Comparison of ENCODE assay signal across 19 mouse cellular contexts in the genomic region with DNA sequence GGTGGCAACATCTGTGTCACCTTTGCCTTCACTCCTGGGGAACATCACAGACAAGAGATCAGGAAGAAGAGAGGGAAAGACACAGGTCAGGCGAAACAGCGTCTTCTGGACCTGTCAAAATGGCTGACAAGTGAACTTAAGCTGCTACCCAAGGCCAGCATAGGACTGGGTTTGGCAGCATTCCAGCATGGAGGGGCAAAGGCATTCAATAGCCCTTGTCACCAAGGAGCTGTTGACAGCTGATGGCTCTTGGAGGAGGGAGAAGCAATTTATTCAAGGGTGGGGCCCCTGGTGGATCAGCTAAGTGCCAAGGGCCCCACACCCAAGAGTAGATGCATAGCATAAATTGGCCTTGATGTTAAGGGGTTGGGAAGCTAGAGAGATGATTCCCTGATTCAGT. TPM values are rescaled to one million over a fixed set of nuclear protein-coding genes. Genes with fewer than 3 reads are reported as not detected.
DNase-seq lines count a peak whose midpoint lies in the region; ATAC-seq and TF ChIP-seq lines count a peak whose summit lies in the region.
"Had no signal": no experiment of that assay in that cellular context is flagged by ENCODE, and none has a peak within 500 bp of the region (broad histone marks: within the 10 kb centered on the region; RNA-seq: fewer than 3 reads in every experiment).

No protein-coding gene starts in this region.

- no peak for DNase-seq in hindbrain, embryonic 14.5 days (ENCODE audit: low spot score)
- no peak for DNase-seq in thymus, postnatal 25 days
- DNase-seq: cerebellum, adult 18-20 months; heart, postnatal 4 days; kidney, adult 18-20 months; kidney, postnatal 14 days; liver, postnatal 0 days; right cerebral cortex, adult 18-20 months had no signal

- no peaks in the 10 kb centered on the region for H3K27me3 ChIP-seq in forebrain, embryonic 13.5 days
- H3K27me3 ChIP-seq in forebrain, embryonic 15.5 days = no peaks in the 10 kb centered on the region
- no peaks in the 10 kb centered on the region for H3K27me3 ChIP-seq in hindbrain, embryonic 13.5 days
- H3K27me3 ChIP-seq in hindbrain, embryonic 14.5 days (ENCODE audit: control insufficient read depth, insufficient read depth, low read length) = no peaks in the 10 kb centered on the region
- H3K27me3 ChIP-seq in midbrain, embryonic 12.5 days = no peaks in the 10 kb centered on the region
- no peaks in the 10 kb centered on the region for H3K27me3 ChIP-seq in midbrain, embryonic 15.5 days (replicated peaks)
- H3K27me3 ChIP-seq: embryonic facial prominence, embryonic 13.5 days; limb, embryonic 15.5 days; neural tube, embryonic 13.5 days; Patski had no signal

- 53% methylated on average over 2 of the region's 2 CpGs for WGBS in forebrain, embryonic 13.5 days
- 43% methylated on average over 2 of the region's 2 CpGs for WGBS in forebrain, embryonic 15.5 days
- 31% methylated on average over 2 of the region's 2 CpGs for WGBS in hindbrain, embryonic 13.5 days
- 54% methylated on average over 2 of the region's 2 CpGs for WGBS in hindbrain, embryonic 14.5 days
- 71% methylated on average over 2 of the region's 2 CpGs for WGBS in midbrain, embryonic 12.5 days
- WGBS in midbrain, embryonic 15.5 days = 43% methylated on average over 2 of the region's 2 CpGs
- WGBS in olfactory bulb, adult 2 months = 47% methylated on average over 2 of the region's 2 CpGs

- no peak overlapping the region for H3K27ac ChIP-seq in forebrain, embryonic 13.5 days
- H3K27ac ChIP-seq in forebrain, embryonic 15.5 days (replicated peaks) = no peak overlapping the region
- no peak overlapping the region for H3K27ac ChIP-seq in hindbrain, embryonic 13.5 days
- H3K27ac ChIP-seq in hindbrain, embryonic 14.5 days = no peak overlapping the region
- H3K27ac ChIP-seq in midbrain, embryonic 12.5 days (replicated peaks) = no peak overlapping the region
- H3K27ac ChIP-seq in midbrain, embryonic 15.5 days = no peak overlapping the region
- H3K27ac ChIP-seq in olfactory bulb, adult 2 months (ENCODE audit: insufficient read depth, low read depth, low read length) = 0 out of 2 replicates have a peak overlapping the region, but pooled peaks have one; percentile 64
- H3K27ac ChIP-seq: embryonic facial prominence, embryonic 13.5 days; limb, embryonic 15.5 days; neural tube, embryonic 13.5 days had no signal

- no peak overlapping the region for H3K9ac ChIP-seq in forebrain, embryonic 13.5 days
- H3K9ac ChIP-seq in forebrain, embryonic 15.5 days (replicated peaks) = no peak overlapping the region
- no peak overlapping the region for H3K9ac ChIP-seq in hindbrain, embryonic 13.5 days
- H3K9ac ChIP-seq in hindbrain, embryonic 14.5 days = no peak overlapping the region
- no peak overlapping the region for H3K9ac ChIP-seq in midbrain, embryonic 12.5 days (replicated peaks)
- no peak overlapping the region for H3K9ac ChIP-seq in midbrain, embryonic 15.5 days
- H3K9ac ChIP-seq: embryonic facial prominence, embryonic 13.5 days; limb, embryonic 15.5 days; liver, postnatal 0 days; neural tube, embryonic 13.5 days had no signal

- H3K9me3 ChIP-seq in forebrain, embryonic 13.5 days (replicated peaks) = no peaks in the 10 kb centered on the region
- H3K9me3 ChIP-seq in forebrain, embryonic 15.5 days = no peaks in the 10 kb centered on the region
- H3K9me3 ChIP-seq in hindbrain, embryonic 13.5 days = no peaks in the 10 kb centered on the region
- no peaks in the 10 kb centered on the region for H3K9me3 ChIP-seq in hindbrain, embryonic 14.5 days (ENCODE audit: control insufficient read depth, low read length)
- H3K9me3 ChIP-seq in midbrain, embryonic 12.5 days = no peaks in the 10 kb centered on the region
- no peaks in the 10 kb centered on the region for H3K9me3 ChIP-seq in midbrain, embryonic 15.5 days
- H3K9me3 ChIP-seq: embryonic facial prominence, embryonic 13.5 days; limb, embryonic 15.5 days; neural tube, embryonic 13.5 days had no signal

- H3K36me3 ChIP-seq in forebrain, embryonic 13.5 days (ENCODE audit: poor library complexity, severe bottlenecking) = no peaks in the 10 kb centered on the region
- no peaks in the 10 kb centered on the region for H3K36me3 ChIP-seq in forebrain, embryonic 15.5 days
- H3K36me3 ChIP-seq in hindbrain, embryonic 13.5 days = no peaks in the 10 kb centered on the region
- H3K36me3 ChIP-seq in hindbrain, embryonic 14.5 days (replicated peaks; ENCODE audit: control insufficient read depth, insufficient read depth) = no peaks in the 10 kb centered on the region
- H3K36me3 ChIP-seq in midbrain, embryonic 12.5 days = no peaks in the 10 kb centered on the region
- no peaks in the 10 kb centered on the region for H3K36me3 ChIP-seq in midbrain, embryonic 15.5 days (replicated peaks)
- H3K36me3 ChIP-seq: embryonic facial prominence, embryonic 13.5 days; limb, embryonic 15.5 days; neural tube, embryonic 13.5 days had no signal

- peaks cover 12% of the 10 kb centered on the region for H3K4me1 ChIP-seq in forebrain, embryonic 13.5 days
- H3K4me1 ChIP-seq in forebrain, embryonic 15.5 days = peaks cover 12% of the 10 kb centered on the region
- peaks cover 17% of the 10 kb centered on the region for H3K4me1 ChIP-seq in hindbrain, embryonic 13.5 days (replicated peaks)
- no peaks in the 10 kb centered on the region for H3K4me1 ChIP-seq in hindbrain, embryonic 14.5 days (replicated peaks; ENCODE audit: control insufficient read depth, insufficient read depth, low read length)
- peaks cover 8% of the 10 kb centered on the region for H3K4me1 ChIP-seq in midbrain, embryonic 12.5 days
- peaks cover 3% of the 10 kb centered on the region; the same call in 1 of the 2 replicates for H3K4me1 ChIP-seq in midbrain, embryonic 15.5 days
- peaks cover 21% of the 10 kb centered on the region for H3K4me1 ChIP-seq in olfactory bulb, adult 2 months (ENCODE audit: control insufficient read depth, insufficient read depth, low read length)

- TF ChIP-seq POLR2A in olfactory bulb, adult 2 months (IDR thresholded peaks at IDR 0.05; ENCODE audit: insufficient read depth, low read depth, low read length) = no peak

- no peak overlapping the region for H3K4me2 ChIP-seq in forebrain, embryonic 13.5 days
- H3K4me2 ChIP-seq in forebrain, embryonic 15.5 days (replicated peaks) = no peak overlapping the region
- no peak overlapping the region for H3K4me2 ChIP-seq in hindbrain, embryonic 13.5 days
- H3K4me2 ChIP-seq in hindbrain, embryonic 14.5 days (replicated peaks) = no peak overlapping the region
- H3K4me2 ChIP-seq in midbrain, embryonic 12.5 days (replicated peaks) = no peak overlapping the region
- no peak overlapping the region for H3K4me2 ChIP-seq in midbrain, embryonic 15.5 days
- H3K4me2 ChIP-seq: embryonic facial prominence, embryonic 13.5 days; limb, embryonic 15.5 days; neural tube, embryonic 13.5 days had no signal

- TF ChIP-seq CTCF in olfactory bulb, adult 2 months (IDR thresholded peaks at IDR 0.05; ENCODE audit: insufficient read depth, low read depth, low read length) = no peak

- ATAC-seq in forebrain, embryonic 13.5 days = 0 out of 2 replicates have a peak, but pooled peaks have one; percentile 33
- ATAC-seq in forebrain, embryonic 15.5 days (replicated peaks) = no peak
- ATAC-seq in hindbrain, embryonic 13.5 days (ENCODE audit: low FRiP score) = peak; percentile 28; the same call in 1 of the 2 replicates
- no peak for ATAC-seq in hindbrain, embryonic 14.5 days (ENCODE audit: low FRiP score)
- ATAC-seq in midbrain, embryonic 12.5 days (ENCODE audit: low FRiP score, low read depth) = 0 out of 2 replicates have a peak, but pooled peaks have one; percentile 16
- ATAC-seq in midbrain, embryonic 15.5 days (replicated peaks) = no peak
- ATAC-seq: liver, postnatal 0 days; Patski had no signal

- no peak overlapping the region for H3K4me3 ChIP-seq in forebrain, embryonic 13.5 days
- H3K4me3 ChIP-seq in forebrain, embryonic 15.5 days = no peak overlapping the region
- no peak overlapping the region for H3K4me3 ChIP-seq in hindbrain, embryonic 13.5 days
- H3K4me3 ChIP-seq in hindbrain, embryonic 14.5 days (replicated peaks; ENCODE audit: low read length) = no peak overlapping the region
- no peak overlapping the region for H3K4me3 ChIP-seq in midbrain, embryonic 12.5 days
- H3K4me3 ChIP-seq in midbrain, embryonic 15.5 days = no peak overlapping the region
- H3K4me3 ChIP-seq in olfactory bulb, adult 2 months (ENCODE audit: insufficient read depth, low read depth, low read length) = no peak overlapping the region
- H3K4me3 ChIP-seq: embryonic facial prominence, embryonic 13.5 days; limb, embryonic 15.5 days; neural tube, embryonic 13.5 days had no signal

RNA-seq across cellular contexts. Expression of a gene that starts 10.7 kb away (rescaled TPM):
- polyA plus RNA-seq in forebrain, embryonic 13.5 days (2015; fragmentation: Nextera tagmentation; extraction: Ambion mirVana) = not detected in 2 replicates
- not detected in 2 replicates for polyA plus RNA-seq in forebrain, embryonic 15.5 days (2015; fragmentation: Nextera tagmentation; extraction: Ambion mirVana)
- polyA plus RNA-seq in hindbrain, embryonic 13.5 days (2015; fragmentation: Nextera tagmentation; extraction: Ambion mirVana) = 0.09 TPM in 1 of 2 replicates, not detected in the other
- polyA plus RNA-seq in hindbrain, embryonic 14.5 days (2014; fragmentation: Nextera tagmentation; extraction: Ambion mirVana) = not detected in 2 replicates
- polyA plus RNA-seq in midbrain, embryonic 12.5 days (2016; fragmentation: Nextera tagmentation; extraction: Ambion mirVana) = 0.08 TPM in 1 of 2 replicates, not detected in the other
- polyA plus RNA-seq in midbrain, embryonic 15.5 days (2015; fragmentation: Nextera tagmentation; extraction: Ambion mirVana) = 0.05 and 0.18 TPM in 2 replicates
- polyA plus RNA-seq in olfactory bulb, adult 2 months (2012; ENCODE audit: insufficient read depth, insufficient read length, low replicate concordance, missing spikeins) = not detected in 2 replicates
- polyA plus RNA-seq: neural tube, embryonic 13.5 days; stomach, embryonic 14.5 days had no signal

RNA-seq across cellular contexts. Expression of a gene that starts 32.4 kb away (rescaled TPM):
- polyA plus RNA-seq in forebrain, embryonic 13.5 days (2015; fragmentation: Nextera tagmentation; extraction: Ambion mirVana) = 74.3 and 74.9 TPM in 2 replicates
- polyA plus RNA-seq in forebrain, embryonic 15.5 days (2015; fragmentation: Nextera tagmentation; extraction: Ambion mirVana) = 60.7 and 66.9 TPM in 2 replicates
- polyA plus RNA-seq in hindbrain, embryonic 13.5 days (2015; fragmentation: Nextera tagmentation; extraction: Ambion mirVana) = 67.6 and 70.4 TPM in 2 replicates
- polyA plus RNA-seq in hindbrain, embryonic 14.5 days (2014; fragmentation: Nextera tagmentation; extraction: Ambion mirVana) = 38.1 and 41.8 TPM in 2 replicates
- polyA plus RNA-seq in midbrain, embryonic 12.5 days (2016; fragmentation: Nextera tagmentation; extraction: Ambion mirVana) = 77.9 and 89.5 TPM in 2 replicates
- polyA plus RNA-seq in midbrain, embryonic 15.5 days (2015; fragmentation: Nextera tagmentation; extraction: Ambion mirVana) = 55.8 TPM in 2 replicates
- polyA plus RNA-seq in olfactory bulb, adult 2 months (2012; ENCODE audit: insufficient read depth, insufficient read length, low replicate concordance, missing spikeins) = not detected in 2 replicates

RNA-seq across cellular contexts. Expression of a gene that starts 38.8 kb away (rescaled TPM):
- polyA plus RNA-seq in forebrain, embryonic 13.5 days (2015; fragmentation: Nextera tagmentation; extraction: Ambion mirVana) = 16.0 and 17.1 TPM in 2 replicates
- 13.3 and 14.7 TPM in 2 replicates for polyA plus RNA-seq in forebrain, embryonic 15.5 days (2015; fragmentation: Nextera tagmentation; extraction: Ambion mirVana)
- polyA plus RNA-seq in hindbrain, embryonic 13.5 days (2015; fragmentation: Nextera tagmentation; extraction: Ambion mirVana) = 15.5 and 16.7 TPM in 2 replicates
- 14.5 and 17.9 TPM in 2 replicates for polyA plus RNA-seq in hindbrain, embryonic 14.5 days (2014; fragmentation: Nextera tagmentation; extraction: Ambion mirVana)
- polyA plus RNA-seq in midbrain, embryonic 12.5 days (2016; fragmentation: Nextera tagmentation; extraction: Ambion mirVana) = 23.1 and 23.3 TPM in 2 replicates
- polyA plus RNA-seq in midbrain, embryonic 15.5 days (2015; fragmentation: Nextera tagmentation; extraction: Ambion mirVana) = 14.0 and 14.1 TPM in 2 replicates
- not detected in 2 replicates for polyA plus RNA-seq in olfactory bulb, adult 2 months (2012; ENCODE audit: insufficient read depth, insufficient read length, low replicate concordance, missing spikeins)

Comparison
In these comparisons a context has a peak if more than half of its experiments do, and no peak if none do; other contexts are left out.
1. ATAC-seq: peak in forebrain, embryonic 13.5 days (single experiment), hindbrain, embryonic 13.5 days (single experiment) and midbrain, embryonic 12.5 days (single experiment); none in forebrain, embryonic 15.5 days (single experiment), hindbrain, embryonic 14.5 days (single experiment) and midbrain, embryonic 15.5 days (single experiment).